Mouse (Mus musculus): Measurements from ENCODE around the gene Rtkn2. TPM values are rescaled to one million over a fixed set of nuclear protein-coding genes. Genes with fewer than 3 reads are reported as not detected.

Gene Rtkn2
- polyA plus RNA-seq, 1 experiment from 2014 or later: 3.3 TPM

- Histone ChIP-seq H3K9ac (no peak overlapping the region), H3K27ac (replicated peaks) (no peak overlapping the region), H3K4me1 (replicated peaks) (peaks cover 16% of the 10 kb centered on the region; the same call in 1 of the 2 replicates), H3K36me3 (no peaks in the 10 kb centered on the region), H3K4me3 (no peak overlapping the region), H3K27me3 (no peaks in the 10 kb centered on the region), H3K4me2 (no peak overlapping the region), H3K9me3 (no peaks in the 10 kb centered on the region)
- WGBS: 66% methylated on average over 12 of the region's 12 CpGs
- ATAC-seq (ENCODE audit: low read depth): no peak
Measured at GRCm38 (mm10) chr10:68028327-68029080, 49.1 kb downstream of the Rtkn2 start.

- no peaks in the 10 kb centered on the region for H3K36me3 ChIP-seq
- H3K27me3 ChIP-seq: no peaks in the 10 kb centered on the region
- WGBS: 69% methylated on average over 5 of the region's 5 CpGs
- H3K9ac ChIP-seq: no peak overlapping the region
- H3K27ac ChIP-seq (replicated peaks): no peak overlapping the region
- H3K4me1 ChIP-seq (replicated peaks): peaks cover 12% of the 10 kb centered on the region; the same call in 1 of the 2 replicates
- ATAC-seq (ENCODE audit: low read depth): 0 out of 2 replicates have a peak, but pooled peaks have one; percentile 23
- no peaks in the 10 kb centered on the region for H3K9me3 ChIP-seq
- no peak overlapping the region for H3K4me3 ChIP-seq
- H3K4me2 ChIP-seq: no peak overlapping the region
Measured at GRCm38 (mm10) chr10:68029081-68029626, 49.8 kb downstream of the Rtkn2 start.

GRCm38 (mm10) chr10:68030027-68030426, 50.7 kb downstream of the Rtkn2 start:
- no peaks in the 10 kb centered on the region for H3K36me3 ChIP-seq
- ATAC-seq (ENCODE audit: low read depth): no peak
- H3K4me2 ChIP-seq: no peak overlapping the region
- no peak overlapping the region for H3K9ac ChIP-seq
- WGBS: 46% methylated on average over 6 of the region's 6 CpGs
- H3K4me3 ChIP-seq: no peak overlapping the region
- H3K27me3 ChIP-seq: no peaks in the 10 kb centered on the region
- peaks cover 11% of the 10 kb centered on the region; the same call in 1 of the 2 replicates for H3K4me1 ChIP-seq (replicated peaks)
- H3K9me3 ChIP-seq: no peaks in the 10 kb centered on the region
- no peak overlapping the region for H3K27ac ChIP-seq (replicated peaks)

GRCm38 (mm10) chr10:68035707-68036367, 56.5 kb downstream of the Rtkn2 start:
- 93% methylated on average over 20 of the region's 20 CpGs for WGBS

GRCm38 (mm10) chr10:68036368-68036980, 57.1 kb downstream of the Rtkn2 start:
- WGBS: 70% methylated on average over 17 of the region's 17 CpGs

More at GRCm38 (mm10) chr10:68035707-68036367, 56.5 kb downstream of the Rtkn2 start:
- Histone ChIP-seq H3K9ac (no peak overlapping the region), H3K4me3 (no peak overlapping the region), H3K4me2 (no peak overlapping the region), H3K36me3 (peaks cover 5% of the 10 kb centered on the region; the same call in 1 of the 2 replicates), H3K9me3 (no peaks in the 10 kb centered on the region), H3K4me1 (replicated peaks) (peaks cover 20% of the 10 kb centered on the region), H3K27me3 (no peaks in the 10 kb centered on the region), H3K27ac (replicated peaks) (no peak overlapping the region)
- ATAC-seq (ENCODE audit: low read depth): no peak

GRCm38 (mm10) chr10:68038997-68039624, 59.7 kb downstream of the Rtkn2 start:
- peak overlapping the region; percentile 64 for H3K27ac ChIP-seq (replicated peaks)
- no peak overlapping the region for H3K9ac ChIP-seq
- ATAC-seq (ENCODE audit: low read depth): no peak; the same call in 1 of the 2 replicates
- peaks cover 27% of the 10 kb centered on the region for H3K4me1 ChIP-seq (replicated peaks)
- no peak overlapping the region for H3K4me2 ChIP-seq
- no peak overlapping the region for H3K4me3 ChIP-seq
- 45% methylated on average over 8 of the region's 8 CpGs for WGBS
- no peaks in the 10 kb centered on the region for H3K27me3 ChIP-seq
- peaks cover 5% of the 10 kb centered on the region; the same call in 1 of the 2 replicates for H3K36me3 ChIP-seq
- H3K9me3 ChIP-seq: no peaks in the 10 kb centered on the region

More at GRCm38 (mm10) chr10:68036368-68036980, 57.1 kb downstream of the Rtkn2 start:
- Histone ChIP-seq H3K9me3 (no peaks in the 10 kb centered on the region), H3K4me1 (replicated peaks) (peaks cover 20% of the 10 kb centered on the region), H3K27ac (replicated peaks) (no peak overlapping the region), H3K36me3 (peaks cover 5% of the 10 kb centered on the region; the same call in 1 of the 2 replicates), H3K9ac (no peak overlapping the region), H3K4me2 (no peak overlapping the region), H3K27me3 (no peaks in the 10 kb centered on the region), H3K4me3 (no peak overlapping the region)
- no peak for ATAC-seq (ENCODE audit: low read depth)

- peaks cover 29% of the 10 kb centered on the region for H3K4me1 ChIP-seq (replicated peaks)
- no peak for ATAC-seq (ENCODE audit: low read depth)
- no peak overlapping the region for H3K4me2 ChIP-seq
- no peak overlapping the region for H3K9ac ChIP-seq
- H3K27me3 ChIP-seq: no peaks in the 10 kb centered on the region
- H3K36me3 ChIP-seq: peaks cover 5% of the 10 kb centered on the region; the same call in 1 of the 2 replicates
- no peaks in the 10 kb centered on the region for H3K9me3 ChIP-seq
- WGBS: 71% methylated on average over 14 of the region's 14 CpGs
- H3K4me3 ChIP-seq: no peak overlapping the region
- peak overlapping the region; percentile 64 for H3K27ac ChIP-seq (replicated peaks)
Measured at GRCm38 (mm10) chr10:68039641-68040205, 60.4 kb downstream of the Rtkn2 start.

GRCm38 (mm10) chr10:68040394-68040793, 61.0 kb downstream of the Rtkn2 start:
- H3K9me3 ChIP-seq: no peaks in the 10 kb centered on the region
- peaks cover 29% of the 10 kb centered on the region for H3K4me1 ChIP-seq (replicated peaks)
- ATAC-seq (ENCODE audit: low read depth): no peak
- no peak overlapping the region for H3K27ac ChIP-seq (replicated peaks)
- no peak overlapping the region for H3K9ac ChIP-seq
- H3K27me3 ChIP-seq: no peaks in the 10 kb centered on the region
- no peak overlapping the region for H3K4me2 ChIP-seq
- 94% methylated on average over 6 of the region's 6 CpGs for WGBS
- peaks cover 5% of the 10 kb centered on the region; the same call in 1 of the 2 replicates for H3K36me3 ChIP-seq
- no peak overlapping the region for H3K4me3 ChIP-seq

GRCm38 (mm10) chr10:68043973-68044372, 64.6 kb downstream of the Rtkn2 start:
- Histone ChIP-seq H3K4me1 (replicated peaks) (peaks cover 16% of the 10 kb centered on the region), H3K27me3 (no peaks in the 10 kb centered on the region), H3K4me2 (no peak overlapping the region), H3K27ac (replicated peaks) (peak overlapping the region; percentile 14), H3K4me3 (no peak overlapping the region), H3K36me3 (no peaks in the 10 kb centered on the region), H3K9me3 (no peaks in the 10 kb centered on the region), H3K9ac (no peak overlapping the region)
- ATAC-seq (ENCODE audit: low read depth): peak; percentile 66
- 33% methylated on average over 6 of the region's 6 CpGs for WGBS

GRCm38 (mm10) chr10:68044864-68045263, 65.5 kb downstream of the Rtkn2 start:
- Histone ChIP-seq H3K4me3 (no peak overlapping the region), H3K4me1 (replicated peaks) (peaks cover 9% of the 10 kb centered on the region), H3K4me2 (no peak overlapping the region), H3K9me3 (no peaks in the 10 kb centered on the region), H3K27me3 (no peaks in the 10 kb centered on the region), H3K36me3 (no peaks in the 10 kb centered on the region), H3K27ac (replicated peaks) (peak overlapping the region; percentile 14), H3K9ac (no peak overlapping the region)
- 49% methylated on average over 8 of the region's 8 CpGs for WGBS
- ATAC-seq (ENCODE audit: low read depth): peak; percentile 76

GRCm38 (mm10) chr10:68048641-68049305, 69.4 kb downstream of the Rtkn2 start:
- WGBS: 87% methylated on average over 8 of the region's 8 CpGs
- H3K4me2 ChIP-seq: no peak overlapping the region
- H3K27ac ChIP-seq (replicated peaks): no peak overlapping the region
- ATAC-seq (ENCODE audit: low read depth): no peak
- H3K36me3 ChIP-seq: no peaks in the 10 kb centered on the region
- peaks cover 6% of the 10 kb centered on the region for H3K4me1 ChIP-seq (replicated peaks)
- H3K9ac ChIP-seq: no peak overlapping the region
- H3K27me3 ChIP-seq: no peaks in the 10 kb centered on the region
- H3K4me3 ChIP-seq: no peak overlapping the region
- no peaks in the 10 kb centered on the region for H3K9me3 ChIP-seq

All from neural tube, embryonic 13.5 days (tissue).